Mouse (Mus musculus) mouse trophoblast stem cell (cell line): Measurements from ENCODE around the gene Prss29.

ENCODE experiments used
- in situ Hi-C, 2 experiments: fragments of 300-500 bp; cut with MseI, MboI; formaldehyde crosslinking; loops; 2 replicates in 1 of 2; 3 replicates in 1 of 2; pipeline ENCODE4 v1.15.1; 2025

The Prss29 gene

DNA sequence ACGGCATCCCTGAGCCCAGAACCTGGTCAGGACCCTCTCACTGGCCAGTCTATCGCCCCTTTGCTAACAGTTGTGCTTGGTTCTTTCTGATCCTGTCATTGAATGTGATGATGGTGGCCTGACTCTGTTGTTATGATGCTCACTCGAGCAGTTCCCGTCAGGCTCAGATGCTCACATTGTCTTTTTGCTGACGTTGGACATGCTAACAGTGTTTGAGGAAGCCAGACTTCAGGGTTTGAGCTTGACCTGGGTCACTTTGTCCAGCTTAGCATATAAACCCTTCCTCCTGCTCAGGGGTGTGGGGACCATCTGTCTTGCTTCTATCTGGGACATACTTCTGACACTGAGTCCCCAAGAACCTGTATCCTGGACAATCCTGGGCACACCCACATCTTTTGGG lies at the start of gene Prss29:
Prss29 (plus strand) TSS at position 301 of the 400 bp plus-strand sequence.
- in situ Hi-C loops, result no loop called here

DNA sequence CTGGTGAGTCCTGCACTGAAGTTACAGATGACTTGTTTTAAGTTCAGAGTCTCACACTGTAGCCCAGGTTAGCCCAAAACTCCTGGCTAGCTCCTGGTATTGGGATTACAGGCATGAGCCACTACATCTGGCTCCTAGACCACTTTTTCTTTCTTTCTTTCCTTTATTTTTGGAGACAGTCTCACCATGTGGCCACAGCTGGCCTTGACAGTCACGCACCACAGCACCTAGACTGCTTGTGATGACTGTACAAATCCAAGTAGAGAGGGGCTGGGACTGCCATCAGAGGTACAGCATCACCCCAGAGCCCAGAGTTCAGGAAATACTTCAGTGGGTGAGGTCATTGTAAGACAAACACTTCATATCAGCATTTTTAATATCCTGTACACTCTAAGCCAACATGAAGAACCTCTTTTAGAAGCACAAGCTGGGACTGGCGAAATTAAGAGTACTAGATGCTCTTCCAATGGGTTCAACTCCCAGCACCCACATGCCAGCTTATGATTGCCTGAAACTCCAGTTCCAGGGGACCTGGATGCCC lies 47.6 kb upstream of the Prss29 start:
- in situ Hi-C loops, result no loop called here

DNA sequence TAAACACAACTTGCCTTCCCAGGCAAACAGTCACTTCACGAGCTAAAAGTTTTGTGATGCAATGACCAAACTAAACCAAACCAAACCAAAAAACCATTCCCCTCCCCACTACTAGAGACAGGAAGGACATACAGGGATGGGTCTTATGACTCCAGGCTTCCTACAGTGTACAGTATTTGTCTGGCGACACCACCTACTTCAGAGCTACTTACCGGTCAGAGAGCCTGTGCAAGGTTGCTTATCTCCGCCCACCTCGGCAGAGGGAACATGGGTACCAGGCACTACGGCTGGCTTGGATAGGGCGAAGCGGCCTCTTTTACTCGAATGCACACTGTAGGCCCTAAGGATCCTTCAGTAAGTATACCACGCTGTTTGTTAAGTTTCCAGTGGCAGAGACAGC lies 46.1 kb upstream of the Prss29 start:
- in situ Hi-C loops, result no loop called here

DNA sequence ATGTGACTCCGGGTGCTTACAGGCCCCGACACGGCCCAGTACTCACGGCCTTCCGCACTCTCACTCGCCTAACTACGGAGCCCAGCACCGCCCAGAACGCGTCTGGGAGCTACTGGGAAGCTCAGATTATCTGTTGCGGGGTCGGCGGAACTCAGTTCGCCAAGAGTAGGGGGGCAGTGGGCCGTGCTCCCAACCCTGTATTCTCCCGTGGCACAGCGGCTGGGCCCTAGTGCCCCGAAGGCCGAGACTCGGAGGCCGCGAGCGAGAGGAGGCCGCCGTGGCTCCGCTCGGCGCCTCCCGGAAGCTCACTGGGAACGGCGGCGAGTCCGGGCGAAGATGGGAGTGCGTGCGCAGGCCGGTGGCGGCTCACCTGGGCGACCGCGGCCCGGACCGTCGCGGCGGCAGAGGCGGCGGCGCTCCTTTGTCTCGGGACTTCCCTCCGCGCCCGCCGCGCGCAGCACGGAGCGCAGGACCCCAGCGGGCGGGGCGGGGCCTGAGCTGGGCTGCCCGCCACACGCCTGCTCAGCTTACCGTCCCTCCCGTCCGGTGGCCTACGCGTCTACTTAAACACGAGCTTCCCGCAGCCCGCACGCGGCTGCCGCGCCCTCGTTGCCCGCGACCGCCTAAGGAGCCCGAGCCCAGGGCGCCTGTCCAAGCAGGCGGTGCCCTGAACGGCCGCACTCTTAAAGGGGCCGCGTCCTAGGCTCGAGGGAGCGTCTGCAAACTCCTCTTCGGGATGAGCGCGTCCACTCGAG lies 45.3 kb upstream of the Prss29 start:
- in situ Hi-C loops, result no loop called here

- in situ Hi-C loops, result no loop called here
These were observed 44.5 kb upstream of the Prss29 start for GRCm38 (mm10) chr17:25273706-25274501.

DNA sequence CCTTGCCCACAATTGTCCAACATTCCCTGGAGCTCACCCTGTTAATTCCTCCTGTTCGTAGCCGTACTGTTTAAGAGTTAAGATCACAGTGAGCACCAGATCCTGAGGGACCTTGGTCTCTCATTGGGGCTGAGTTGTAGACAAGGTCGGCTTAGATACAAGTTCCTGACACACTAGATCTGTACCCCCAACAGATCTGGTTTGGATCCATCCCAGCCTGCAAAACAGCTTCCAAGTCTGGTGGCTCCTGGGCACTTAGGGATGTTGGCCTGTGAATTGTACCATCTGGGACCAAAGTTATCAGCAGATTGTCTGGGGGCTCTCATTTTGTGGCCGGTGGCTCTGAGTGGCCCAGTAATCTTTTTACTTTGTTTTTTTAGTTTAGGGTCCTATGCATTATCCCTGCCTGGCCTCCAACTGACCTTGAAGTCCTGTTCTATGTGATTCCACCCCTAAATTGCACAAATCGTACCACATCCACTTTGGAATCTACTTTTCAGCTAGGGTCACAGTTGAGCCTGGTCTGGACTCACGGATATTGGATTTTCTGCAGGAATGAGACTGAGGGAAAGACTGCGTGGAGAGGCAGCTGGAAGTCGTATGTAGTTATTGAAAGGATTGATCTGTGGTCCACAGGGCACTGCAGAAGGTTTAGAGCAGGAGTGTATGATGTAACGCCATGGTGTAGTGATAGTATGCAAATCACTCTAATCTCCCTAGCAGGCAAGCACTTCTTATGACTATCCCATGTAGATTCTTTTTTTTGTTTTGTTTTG lies 43.7 kb upstream of the Prss29 start, which contains the start of gene Ube2i:
Ube2i (minus strand) TSS at position 52 of the 776 bp plus-strand sequence.
- in situ Hi-C loops, result no loop called here

- in situ Hi-C loops, result no loop called here
These were observed 42.6 kb upstream of the Prss29 start for GRCm38 (mm10) chr17:25275833-25276232.

GRCm38 (mm10) chr17:25282133-25282532 lies 36.3 kb upstream of the Prss29 start:
- in situ Hi-C loops, result no loop called here

GRCm38 (mm10) chr17:25285033-25285432 lies 33.4 kb upstream of the Prss29 start:
- in situ Hi-C loops, result no loop called here

GRCm38 (mm10) chr17:25288842-25289241 lies 29.6 kb upstream of the Prss29 start:
- in situ Hi-C loops, result no loop called here

DNA sequence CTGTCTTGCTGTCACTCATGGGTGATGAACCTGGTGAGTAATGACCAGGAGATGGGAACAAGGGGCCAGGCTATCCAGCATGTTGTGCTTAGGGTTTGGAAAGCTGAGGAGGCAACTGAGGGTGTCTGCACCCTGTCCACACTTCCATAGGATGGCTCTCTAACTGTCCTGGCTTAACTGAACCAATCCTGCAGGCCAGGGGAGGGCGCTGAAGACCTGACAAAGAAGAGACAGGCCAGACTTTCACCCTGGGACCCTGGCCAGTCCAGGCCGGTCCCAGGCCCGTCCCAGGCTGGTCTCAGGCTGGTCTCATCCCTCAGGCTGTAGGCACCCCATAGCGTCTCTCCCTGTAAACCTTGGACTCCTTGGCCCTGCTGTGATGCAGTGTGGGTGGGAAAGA lies 28.0 kb upstream of the Prss29 start:
- in situ Hi-C loops, result no loop called here

DNA sequence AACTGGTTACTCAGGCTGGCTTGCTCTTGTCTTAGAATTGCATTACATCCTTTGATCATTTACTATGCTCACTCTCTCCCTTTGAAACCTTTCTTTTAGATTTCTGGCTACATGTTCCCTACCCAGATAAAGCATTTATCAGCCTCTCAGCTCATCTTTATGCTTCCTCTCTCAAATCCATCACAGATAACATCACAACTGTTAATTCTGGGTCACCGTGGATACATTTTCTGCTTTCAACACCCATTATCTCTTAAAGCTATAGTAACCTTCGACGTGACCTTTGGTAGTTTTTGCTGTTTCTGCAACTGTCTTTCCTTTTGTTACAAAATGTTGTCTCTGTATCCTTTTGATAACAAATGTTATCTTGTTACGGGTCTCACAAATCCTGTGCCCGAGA lies 25.0 kb upstream of the Prss29 start:
- in situ Hi-C loops, result no loop called here

GRCm38 (mm10) chr17:25294111-25294510 lies 24.3 kb upstream of the Prss29 start:
- in situ Hi-C loops, result no loop called here

DNA sequence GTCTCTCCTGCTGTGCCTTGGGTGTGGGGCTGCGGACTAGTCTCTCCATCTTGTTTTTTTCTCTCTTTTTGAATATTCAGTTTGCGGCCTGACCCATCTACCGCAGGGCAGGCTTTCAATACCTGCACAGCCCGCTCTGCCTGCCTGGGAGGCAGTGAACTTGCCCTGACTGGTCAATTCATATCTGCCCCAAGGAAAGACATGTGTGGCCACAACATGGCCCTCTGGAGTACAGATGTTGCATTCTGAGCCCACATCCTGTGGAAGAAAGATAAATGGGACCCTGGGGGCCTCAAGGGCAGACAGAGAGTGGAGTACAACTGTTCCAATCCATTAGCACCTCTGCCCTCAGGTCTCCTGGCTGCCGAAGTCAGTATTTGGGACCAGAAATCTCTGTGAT lies 20.4 kb upstream of the Prss29 start, which contains the start of gene Prss34:
Prss34 (plus strand) TSS at position 301 of the 400 bp plus-strand sequence.
- in situ Hi-C loops, result no loop called here

DNA sequence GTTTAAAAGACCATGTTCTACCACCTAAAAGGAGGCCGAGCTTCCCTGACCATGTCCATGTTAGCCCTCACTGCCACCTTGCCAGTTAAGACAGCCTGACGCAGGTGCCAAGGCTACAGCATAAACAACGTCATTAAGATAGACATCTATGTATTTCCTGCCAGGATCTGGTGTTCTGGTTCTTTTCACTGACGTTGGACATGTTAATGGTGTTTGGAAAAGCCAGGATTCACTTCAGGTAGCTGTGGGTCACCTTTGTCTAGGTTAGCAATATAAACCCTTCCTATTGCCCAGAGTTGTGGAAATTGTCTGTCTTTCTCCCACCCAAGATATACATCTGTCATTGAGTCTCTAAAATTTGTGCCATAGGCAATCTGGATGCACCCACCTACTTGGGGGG lies 10.1 kb upstream of the Prss29 start, which contains the start of gene Prss28:
Prss28 (plus strand) TSS at position 301 of the 400 bp plus-strand sequence.
- in situ Hi-C loops, result no loop called here

DNA sequence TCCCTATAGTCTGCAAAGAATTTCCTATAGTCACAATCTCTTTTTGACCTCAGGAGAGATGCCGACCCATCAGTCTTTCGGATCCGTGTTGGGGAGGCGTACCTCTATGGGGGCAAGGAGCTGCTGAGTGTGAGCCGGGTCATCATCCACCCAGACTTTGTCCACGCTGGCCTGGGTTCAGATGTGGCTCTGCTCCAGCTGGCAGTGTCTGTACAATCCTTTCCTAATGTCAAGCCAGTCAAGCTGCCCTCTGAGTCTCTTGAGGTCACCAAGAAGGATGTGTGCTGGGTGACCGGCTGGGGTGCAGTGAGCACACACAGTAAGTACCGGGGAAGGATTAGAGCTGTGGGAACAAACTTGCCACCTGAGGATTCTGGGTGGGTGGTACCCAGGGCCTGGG lies 2.4 kb downstream of the Prss29 start:
- in situ Hi-C loops, result no loop called here

GRCm38 (mm10) chr17:25322930-25323329 lies 4.5 kb downstream of the Prss29 start:
- in situ Hi-C loops, result no loop called here

GRCm38 (mm10) chr17:25332321-25332720 lies 13.9 kb downstream of the Prss29 start:
- in situ Hi-C loops, result no loop called here

DNA sequence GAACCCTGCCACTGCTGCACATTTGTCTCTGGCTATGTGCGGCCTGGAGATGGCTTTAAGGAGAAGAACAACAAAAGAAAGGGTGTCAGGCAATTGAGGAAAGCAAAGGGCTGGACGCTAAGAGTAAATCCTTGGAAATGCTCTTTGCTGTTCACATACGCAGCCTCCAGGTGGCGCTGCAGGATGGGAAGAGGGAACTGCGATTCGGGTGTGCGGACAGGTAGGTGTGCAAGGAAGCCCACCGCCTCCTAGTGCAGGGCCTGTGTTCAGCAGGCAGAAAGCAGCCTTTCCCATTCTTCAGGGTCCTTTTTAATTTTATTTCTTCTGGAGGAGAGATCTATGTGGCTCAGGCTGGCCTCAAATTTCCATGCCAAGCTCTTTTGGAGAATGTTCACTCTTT lies 15.5 kb downstream of the Prss29 start:
- in situ Hi-C loops, result no loop called here

GRCm38 (mm10) chr17:25338218-25338617 lies 19.8 kb downstream of the Prss29 start:
- in situ Hi-C loops, result no loop called here

- in situ Hi-C loops, result no loop called here
These were observed 21.5 kb downstream of the Prss29 start for GRCm38 (mm10) chr17:25340003-25340402.

- in situ Hi-C loops, result no loop called here
These were observed 23.0 kb downstream of the Prss29 start for GRCm38 (mm10) chr17:25341490-25341889.
